13 mouse cellular contexts compared by ENCODE assay signal in genomic region chr15:8411873-8412272, GRCm38 (mm10).
"Had no signal": no experiment of that assay in that cellular context is flagged by ENCODE, and none has a peak within 500 bp of the region (broad histone marks: within the 10 kb centered on the region; RNA-seq: fewer than 3 reads in every experiment).

No protein-coding gene starts in this region.

- H3K27ac ChIP-seq: layer of hippocampus, adult 2 months; limb, embryonic 12.5 days; midbrain, embryonic 10.5 days; midbrain, embryonic 15.5 days; neural tube, embryonic 12.5 days; stomach, postnatal 0 days had no signal

- H3K4me1 ChIP-seq: limb, embryonic 12.5 days; midbrain, embryonic 10.5 days; midbrain, embryonic 15.5 days; neural tube, embryonic 12.5 days had no signal

- H3K4me2 ChIP-seq: limb, embryonic 12.5 days; lung, embryonic 14.5 days; midbrain, embryonic 15.5 days; neural tube, embryonic 12.5 days had no signal

- H3K27me3 ChIP-seq: limb, embryonic 12.5 days; midbrain, embryonic 15.5 days; neural tube, embryonic 12.5 days had no signal

- DNase-seq: kidney, adult 11 months; kidney, adult 9 months; kidney, postnatal 10 days; kidney, postnatal 4 days; lung, embryonic 14.5 days; lung, postnatal 10 days; lung, postnatal 4 days had no signal

- H3K9me3 ChIP-seq: limb, embryonic 12.5 days; midbrain, embryonic 10.5 days; midbrain, embryonic 15.5 days; neural tube, embryonic 12.5 days had no signal

- H3K9ac ChIP-seq: limb, embryonic 12.5 days; lung, embryonic 14.5 days; midbrain, embryonic 15.5 days; neural tube, embryonic 12.5 days had no signal

- ATAC-seq: midbrain, embryonic 15.5 days had no signal

- H3K36me3 ChIP-seq: limb, embryonic 12.5 days; midbrain, embryonic 10.5 days; midbrain, embryonic 15.5 days; neural tube, embryonic 12.5 days had no signal

- H3K4me3 ChIP-seq: layer of hippocampus, adult 2 months; limb, embryonic 12.5 days; midbrain, embryonic 10.5 days; midbrain, embryonic 15.5 days; neural tube, embryonic 12.5 days had no signal
